Mouse (Mus musculus) bone marrow, adult 2 months (tissue): Measurements from ENCODE around the gene Ctbp2.

ENCODE experiments used
- CTCF ChIP-seq: fragments of 200-500 bp; IDR thresholded peaks from 2 replicates; pipeline ENCODE4 v1.5.1; 2011; ENCODE audit warnings: low read length, control low read depth; ENCODE audit not compliant: control insufficient read depth, insufficient read depth
- POLR2A ChIP-seq: fragments of 200-500 bp; IDR thresholded peaks from 2 replicates; pipeline ENCODE4 v1.6.1; 2011; ENCODE audit warnings: low read depth, mild to moderate bottlenecking, control low read depth, low read length, borderline replicate concordance; ENCODE audit not compliant: control insufficient read depth

DNA sequence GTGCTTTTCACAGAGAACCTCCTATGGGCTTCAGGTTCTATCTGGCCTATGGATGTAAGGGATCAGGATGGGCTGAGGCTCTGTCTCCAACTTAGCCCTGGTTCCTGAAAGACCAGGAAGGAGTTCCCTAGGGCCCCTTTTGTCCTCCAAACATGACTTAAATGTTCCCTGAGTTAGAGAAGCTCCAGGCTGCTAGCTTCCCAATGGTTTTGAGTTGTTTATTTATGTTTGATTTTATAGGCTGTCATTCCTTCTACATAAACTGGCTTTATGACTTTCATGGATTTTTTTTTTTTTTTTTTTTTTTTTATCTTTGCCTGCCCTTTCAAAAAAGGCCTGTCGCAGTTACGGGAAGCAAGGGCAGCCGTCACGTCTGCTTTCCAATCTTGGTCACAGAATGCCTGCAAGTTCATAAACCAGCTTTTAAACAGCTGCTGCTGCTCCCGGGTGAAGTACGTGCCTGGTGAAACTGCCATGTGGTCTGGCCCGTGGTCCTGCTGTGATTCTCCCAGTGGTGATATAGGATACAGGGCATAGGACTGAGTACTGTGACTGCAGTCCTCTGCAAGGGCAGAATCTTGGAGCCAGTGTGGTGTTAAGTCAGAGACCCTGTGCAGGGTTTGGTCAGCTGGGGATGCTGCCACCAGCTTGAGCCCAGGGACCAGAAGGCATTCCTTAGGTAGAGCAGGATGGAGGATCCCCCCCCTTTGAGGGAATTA lies 37.4 kb upstream of the Ctbp2 start:
- TF ChIP-seq POLR2A (no peak), CTCF (no peak)
